Mouse (Mus musculus): ENCODE measurements around the gene Cd300a.

DNA sequence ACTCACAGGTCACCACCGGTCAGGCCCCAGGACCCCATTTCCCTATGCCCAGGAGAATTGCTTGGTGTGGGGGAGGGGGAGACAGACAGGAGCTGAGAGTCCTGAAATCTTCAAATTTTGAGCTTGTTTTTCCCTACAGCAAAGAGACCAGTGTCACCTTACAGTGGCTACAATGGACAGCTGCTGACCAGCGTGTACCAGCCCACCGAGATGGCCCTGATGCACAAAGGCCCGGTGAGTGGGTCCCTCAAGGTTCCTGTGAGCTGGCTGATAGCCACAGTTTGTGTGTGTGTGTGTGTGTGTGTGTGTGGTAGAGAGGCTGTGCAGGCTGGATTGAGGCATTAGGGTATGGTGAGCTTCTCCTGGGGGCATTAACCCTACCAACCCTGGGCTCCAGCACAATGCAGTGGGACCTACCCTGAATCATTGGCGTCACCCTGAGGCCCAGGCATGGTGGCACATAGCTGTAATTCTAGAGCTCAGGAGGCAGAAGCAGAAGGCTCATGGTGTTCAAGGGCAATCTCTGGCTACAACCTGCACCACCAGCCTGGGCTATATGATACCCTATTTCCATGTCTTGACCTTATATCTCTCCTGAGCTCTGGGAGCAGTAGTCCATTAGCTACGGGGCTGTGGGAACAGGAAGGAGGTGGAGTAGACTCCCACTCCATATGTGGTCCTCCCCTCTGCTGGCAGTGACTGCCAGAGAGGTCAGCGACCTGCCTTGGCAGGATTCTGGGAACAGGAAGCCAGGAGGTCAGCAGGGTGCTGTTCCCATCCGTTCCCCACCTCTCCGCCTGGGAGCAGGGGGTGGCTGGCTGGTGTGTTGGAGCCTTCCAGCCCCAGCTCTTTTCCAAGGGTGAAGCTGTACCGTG, 23.1 kb upstream of the Cd300a start:
- no peak for TF ChIP-seq CTCF (IDR thresholded peaks at IDR 0.05; ENCODE audit: borderline replicate concordance, extremely low read depth, insufficient read depth, insufficient read length)
- no peak for TF ChIP-seq POLR2A (IDR thresholded peaks at IDR 0.05; ENCODE audit: borderline replicate concordance, extremely low read depth, insufficient read depth, insufficient read length, poor library complexity, severe bottlenecking)
